Mouse (Mus musculus) cerebellum, adult 2 months (tissue): ENCODE measurements around the gene Nucks1.

ENCODE experiments used
- CTCF ChIP-seq: fragments of 200-500 bp; IDR thresholded peaks from 2 replicates; pipeline ENCODE4 v1.5.1; 2011; ENCODE audit warnings: low read depth, mild to moderate bottlenecking, control low read depth, low read length, moderate library complexity, borderline replicate concordance; ENCODE audit not compliant: insufficient read depth
- POLR2A ChIP-seq: fragments of 200-500 bp; IDR thresholded peaks from 2 replicates; pipeline ENCODE4 v1.6.1; 2011; ENCODE audit warnings: low read length, control low read depth, borderline replicate concordance; ENCODE audit not compliant: insufficient read depth

DNA sequence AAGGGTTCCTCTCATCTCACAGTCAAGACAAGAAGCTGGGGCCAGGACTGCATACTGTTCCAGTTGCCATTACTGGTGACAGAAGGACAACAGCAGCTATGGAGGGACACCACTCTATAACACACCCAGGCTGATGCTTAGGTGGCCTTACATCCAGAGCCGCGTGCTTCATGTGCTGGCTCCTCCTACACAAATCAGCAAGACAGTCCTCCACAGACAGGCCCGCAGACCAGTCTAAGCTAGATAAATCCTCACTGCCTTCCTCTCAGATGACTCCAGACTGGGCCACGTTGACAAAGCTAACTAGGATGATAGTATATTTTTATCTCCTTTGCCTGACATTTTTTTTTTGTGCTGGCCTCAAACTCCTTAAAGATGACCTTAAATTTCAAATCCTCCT is 48.5 kb upstream of the Nucks1 start:
- no peak for TF ChIP-seq CTCF
- TF ChIP-seq POLR2A, result no peak
